ENCODE assay signal across 8 mouse cellular contexts in genomic region chr19:5106731-5107191, GRCm38 (mm10). TPM values are rescaled to one million over a fixed set of nuclear protein-coding genes. Genes with fewer than 3 reads are reported as not detected.
DNase-seq lines count a peak whose midpoint lies in the region; ATAC-seq lines count a peak whose summit lies in the region.

Rab1b (minus strand) TSS chr19:5107072.

- under 1% methylated on average over 46 of the region's 46 CpGs for WGBS in heart, embryonic 13.5 days
- under 1% methylated on average over 46 of the region's 46 CpGs for WGBS in liver, embryonic 12.5 days (ENCODE audit: insufficient replicate concordance)
- WGBS in stomach, embryonic 15.5 days: under 1% methylated on average over 46 of the region's 46 CpGs

- 0 out of 2 replicates have a peak, but pooled peaks cover 5% of the 10 kb centered on the region for H3K4me1 ChIP-seq in brown adipose tissue, adult 24 weeks (ENCODE audit: control insufficient read depth, insufficient read depth, insufficient read length, low read length)
- peaks cover 25% of the 10 kb centered on the region for H3K4me1 ChIP-seq in heart, embryonic 13.5 days
- H3K4me1 ChIP-seq in liver, embryonic 12.5 days: peaks cover 41% of the 10 kb centered on the region
- H3K4me1 ChIP-seq in stomach, embryonic 15.5 days: peaks cover 30% of the 10 kb centered on the region

- peak; percentile 99 for DNase-seq in CD4-positive, CD25-positive, alpha-beta regulatory T cell, adult 2 months (ENCODE audit: low read depth, low spot score)
- peak; percentile 54 for DNase-seq in fat pad, adult 2 months (ENCODE audit: extremely low read depth, low read depth, low spot score)
- DNase-seq in kidney, postnatal 10 days: peak; percentile 99
- peak; percentile 96 to 98 for DNase-seq in natural killer cell, adult 2 months (ENCODE audit: low spot score in 2 of 2)

- H3K27ac ChIP-seq in brown adipose tissue, adult 24 weeks (replicated peaks; ENCODE audit: low read depth, low read length): peak within 1 kb of the TSS; percentile 97
- H3K27ac ChIP-seq in heart, embryonic 13.5 days (replicated peaks): peak within 1 kb of the TSS; percentile 94
- H3K27ac ChIP-seq in liver, embryonic 12.5 days: peak within 1 kb of the TSS; percentile 86
- peak within 1 kb of the TSS; percentile 97 for H3K27ac ChIP-seq in stomach, embryonic 15.5 days

- peak; percentile 83 for ATAC-seq in heart, embryonic 13.5 days (ENCODE audit: extremely low read depth, insufficient number of reproducible peaks, low FRiP score, low TSS enrichment)
- peak; percentile 92 for ATAC-seq in liver, embryonic 12.5 days
- ATAC-seq in stomach, embryonic 15.5 days (ENCODE audit: insufficient read depth, low FRiP score, low read depth): peak; percentile 93

- peak within 1 kb of the TSS; percentile 97 for H3K4me2 ChIP-seq in heart, embryonic 13.5 days
- H3K4me2 ChIP-seq in liver, embryonic 12.5 days: peak within 1 kb of the TSS; percentile 85
- H3K4me2 ChIP-seq in stomach, embryonic 15.5 days: peak within 1 kb of the TSS; percentile 87

- H3K9me3 ChIP-seq in heart, embryonic 13.5 days: no peaks in the 10 kb centered on the region
- no peaks in the 10 kb centered on the region for H3K9me3 ChIP-seq in liver, embryonic 12.5 days (replicated peaks)
- no peaks in the 10 kb centered on the region for H3K9me3 ChIP-seq in stomach, embryonic 15.5 days

- H3K36me3 ChIP-seq in heart, embryonic 13.5 days: peaks cover 67% of the 10 kb centered on the region
- H3K36me3 ChIP-seq in liver, embryonic 12.5 days: peaks cover 48% of the 10 kb centered on the region
- H3K36me3 ChIP-seq in stomach, embryonic 15.5 days: peaks cover 43% of the 10 kb centered on the region

- no peaks in the 10 kb centered on the region for H3K27me3 ChIP-seq in heart, embryonic 13.5 days (replicated peaks)
- H3K27me3 ChIP-seq in liver, embryonic 12.5 days (replicated peaks): no peaks in the 10 kb centered on the region
- H3K27me3 ChIP-seq in stomach, embryonic 15.5 days (replicated peaks): no peaks in the 10 kb centered on the region

- peak within 1 kb of the TSS; percentile 95 for H3K9ac ChIP-seq in heart, embryonic 13.5 days
- H3K9ac ChIP-seq in liver, embryonic 12.5 days: peak within 1 kb of the TSS; percentile 90
- H3K9ac ChIP-seq in stomach, embryonic 15.5 days: peak within 1 kb of the TSS; percentile 91

- H3K4me3 ChIP-seq in brown adipose tissue, adult 24 weeks (ENCODE audit: insufficient read depth, low read depth, low read length): peak within 1 kb of the TSS; percentile 93
- H3K4me3 ChIP-seq in heart, embryonic 13.5 days: peak within 1 kb of the TSS; percentile 88
- H3K4me3 ChIP-seq in liver, embryonic 12.5 days: peak within 1 kb of the TSS; percentile 72
- peak within 1 kb of the TSS; percentile 85 for H3K4me3 ChIP-seq in stomach, embryonic 15.5 days (replicated peaks)

RNA-seq across cellular contexts. Expression of gene Rab1b, which starts in this region (rescaled TPM):
- polyA plus RNA-seq in brown adipose tissue, adult 24 weeks (2012; ENCODE audit: insufficient read depth, insufficient read length, missing spikeins): 144 and 184 TPM in 2 replicates
- 220 TPM in 2 replicates for polyA plus RNA-seq in heart, embryonic 13.5 days (2015; fragmentation: Nextera tagmentation; extraction: Ambion mirVana)
- polyA plus RNA-seq in liver, embryonic 12.5 days (2016; fragmentation: Nextera tagmentation; extraction: Ambion mirVana): 118 and 126 TPM in 2 replicates
- 227 and 233 TPM in 2 replicates for polyA plus RNA-seq in stomach, embryonic 15.5 days (2015; fragmentation: Nextera tagmentation; extraction: Ambion mirVana)

Comparison
In these comparisons a context has a peak if more than half of its experiments do, and no peak if none do; other contexts are left out.
1. Peak in every context shown above with its lines: DNase-seq, ATAC-seq, H3K4me3 ChIP-seq and H3K27ac ChIP-seq.